15 mouse cellular contexts compared by ENCODE assay signal in the genomic region with DNA sequence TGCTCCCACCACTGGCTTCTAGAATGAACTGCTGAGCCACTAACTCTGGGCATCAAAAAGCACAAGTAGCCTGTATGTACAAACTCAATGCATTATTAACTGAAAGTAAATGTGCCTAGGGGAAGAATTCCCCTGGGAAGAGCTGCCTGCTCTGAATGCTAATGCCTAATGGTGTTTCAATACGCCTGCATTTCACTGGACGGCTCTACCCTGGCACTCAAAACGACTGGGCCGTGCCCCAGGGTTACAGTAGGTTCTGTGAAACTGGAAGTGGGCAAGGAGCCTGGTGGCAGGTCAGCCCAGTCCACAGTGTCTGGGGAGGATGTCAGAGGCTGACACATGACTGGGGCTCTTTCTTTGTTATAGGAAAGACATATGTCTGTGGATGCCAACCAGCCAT.
DNase-seq lines count a peak whose midpoint lies in the region; ATAC-seq and TF ChIP-seq lines count a peak whose summit lies in the region.
"Had no signal": no experiment of that assay in that cellular context is flagged by ENCODE, and none has a peak within 500 bp of the region (broad histone marks: within the 10 kb centered on the region; RNA-seq: fewer than 3 reads in every experiment).

No protein-coding gene starts in this region.

- TF ChIP-seq CTCF in lung, adult 2 months (IDR thresholded peaks at IDR 0.05; ENCODE audit: insufficient read depth, low read length) = no peak

- H3K27ac ChIP-seq in hindbrain, embryonic 13.5 days = peak overlapping the region; percentile 76
- H3K27ac ChIP-seq in neural tube, embryonic 15.5 days (replicated peaks) = 0 out of 2 replicates have a peak overlapping the region, but pooled peaks have one; percentile 24
- no peak overlapping the region for H3K27ac ChIP-seq in liver, embryonic 12.5 days
- H3K27ac ChIP-seq: embryonic facial prominence, embryonic 15.5 days; liver, embryonic 14.5 days; macrophage had no signal

- no peak overlapping the region for H3K4me2 ChIP-seq in hindbrain, embryonic 13.5 days
- no peak overlapping the region for H3K4me2 ChIP-seq in neural tube, embryonic 15.5 days
- H3K4me2 ChIP-seq in liver, embryonic 12.5 days = no peak overlapping the region
- H3K4me2 ChIP-seq: embryonic facial prominence, embryonic 15.5 days had no signal

- ATAC-seq in hindbrain, embryonic 13.5 days (ENCODE audit: low FRiP score) = peak; percentile 70
- peak; percentile 39; the same call in 1 of the 2 replicates for ATAC-seq in neural tube, embryonic 15.5 days (ENCODE audit: low FRiP score)
- ATAC-seq in liver, embryonic 12.5 days = no peak
- ATAC-seq: activated CD4-positive, CD25-positive, alpha-beta regulatory T cell, adult 4 months had no signal

- no peaks in the 10 kb centered on the region for H3K4me1 ChIP-seq in lung, adult 2 months (ENCODE audit: control insufficient read depth, insufficient read depth, low read length)
- peaks cover 30% of the 10 kb centered on the region for H3K4me1 ChIP-seq in hindbrain, embryonic 13.5 days (replicated peaks)
- peaks cover 27% of the 10 kb centered on the region for H3K4me1 ChIP-seq in neural tube, embryonic 15.5 days
- no peaks in the 10 kb centered on the region for H3K4me1 ChIP-seq in liver, embryonic 12.5 days

- peak; percentile 43 to 52 for DNase-seq in cerebellum, postnatal 10 days
- no peak for DNase-seq in cerebellum, adult 18-20 months
- DNase-seq in lung, postnatal 36 days = peak; percentile 2
- DNase-seq in lung, adult 2 months = no peak
- DNase-seq in cerebellum, postnatal 25 days = no peak
- DNase-seq: cerebellum, adult 9-11 months; heart, postnatal 36 days; kidney, postnatal 4 days had no signal

- H3K9me3 ChIP-seq in hindbrain, embryonic 13.5 days = no peaks in the 10 kb centered on the region
- H3K9me3 ChIP-seq in neural tube, embryonic 15.5 days (replicated peaks) = no peaks in the 10 kb centered on the region
- no peaks in the 10 kb centered on the region for H3K9me3 ChIP-seq in liver, embryonic 12.5 days (replicated peaks)
- H3K9me3 ChIP-seq: embryonic facial prominence, embryonic 15.5 days had no signal

- TF ChIP-seq POLR2A in lung, adult 2 months (IDR thresholded peaks at IDR 0.05; ENCODE audit: borderline replicate concordance, extremely low read depth, low read depth, low read length) = no peak

- no peaks in the 10 kb centered on the region for H3K27me3 ChIP-seq in hindbrain, embryonic 13.5 days
- H3K27me3 ChIP-seq in neural tube, embryonic 15.5 days (replicated peaks) = no peaks in the 10 kb centered on the region
- 0 out of 2 replicates have a peak, but pooled peaks cover 4% of the 10 kb centered on the region for H3K27me3 ChIP-seq in liver, embryonic 12.5 days (replicated peaks)
- H3K27me3 ChIP-seq: embryonic facial prominence, embryonic 15.5 days had no signal

- no peak overlapping the region for H3K4me3 ChIP-seq in lung, adult 2 months (replicated peaks; ENCODE audit: extremely low read depth, low read depth, low read length)
- H3K4me3 ChIP-seq in hindbrain, embryonic 13.5 days = no peak overlapping the region
- no peak overlapping the region for H3K4me3 ChIP-seq in neural tube, embryonic 15.5 days (replicated peaks)
- no peak overlapping the region for H3K4me3 ChIP-seq in liver, embryonic 12.5 days
- H3K4me3 ChIP-seq: embryonic facial prominence, embryonic 15.5 days had no signal

- H3K36me3 ChIP-seq in hindbrain, embryonic 13.5 days = 0 out of 2 replicates have a peak, but pooled peaks cover 3% of the 10 kb centered on the region
- H3K36me3 ChIP-seq in neural tube, embryonic 15.5 days = peaks cover under 1% of the 10 kb centered on the region; the same call in 1 of the 2 replicates
- H3K36me3 ChIP-seq in liver, embryonic 12.5 days = no peaks in the 10 kb centered on the region
- H3K36me3 ChIP-seq: embryonic facial prominence, embryonic 15.5 days had no signal

- 68% methylated on average over 4 of the region's 4 CpGs for WGBS in lung, adult 2 months
- 25% methylated on average over 4 of the region's 4 CpGs for WGBS in hindbrain, embryonic 13.5 days
- WGBS in neural tube, embryonic 15.5 days = 17% methylated on average over 4 of the region's 4 CpGs
- WGBS in liver, embryonic 12.5 days (ENCODE audit: insufficient replicate concordance) = 64% methylated on average over 4 of the region's 4 CpGs

- H3K9ac ChIP-seq in hindbrain, embryonic 13.5 days = no peak overlapping the region
- no peak overlapping the region for H3K9ac ChIP-seq in neural tube, embryonic 15.5 days (replicated peaks)
- no peak overlapping the region for H3K9ac ChIP-seq in liver, embryonic 12.5 days
- H3K9ac ChIP-seq: embryonic facial prominence, embryonic 15.5 days; liver, embryonic 14.5 days had no signal

Comparison
In these comparisons a context has a peak if more than half of its experiments do, and no peak if none do; other contexts are left out.
1. DNase-seq: peak in cerebellum, postnatal 10 days (2 of 2) and lung, postnatal 36 days (single experiment); none in cerebellum, adult 18-20 months (0 of 2), lung, adult 2 months (single experiment) and cerebellum, postnatal 25 days (0 of 2).